Mouse (Mus musculus) fat pad, adult 2 months (tissue): Measurements from ENCODE around the gene Gin1.
"Not testable (repeated sequence)": the region's sequence is repeated elsewhere in the genome, so short reads cannot be mapped to it uniquely, and the experiment has no call there.

ENCODE experiments used
- DNase-seq: peaks from one replicate; pipeline ENCODE4 v3.0.0-alpha.2; 2011; ENCODE audit warnings: low read depth, low spot score; ENCODE audit errors: extremely low read depth

Gin1 gene

GRCm38 (mm10) chr1:97769904-97770753, at the start of gene Gin1, which contains the start of gene Ppip5k2:
Gene Gin1 (plus strand): TSS chr1:97770172.
Gene Ppip5k2 (minus strand): TSS chr1:97770411.
- peak; percentile 51 for DNase-seq

DNA sequence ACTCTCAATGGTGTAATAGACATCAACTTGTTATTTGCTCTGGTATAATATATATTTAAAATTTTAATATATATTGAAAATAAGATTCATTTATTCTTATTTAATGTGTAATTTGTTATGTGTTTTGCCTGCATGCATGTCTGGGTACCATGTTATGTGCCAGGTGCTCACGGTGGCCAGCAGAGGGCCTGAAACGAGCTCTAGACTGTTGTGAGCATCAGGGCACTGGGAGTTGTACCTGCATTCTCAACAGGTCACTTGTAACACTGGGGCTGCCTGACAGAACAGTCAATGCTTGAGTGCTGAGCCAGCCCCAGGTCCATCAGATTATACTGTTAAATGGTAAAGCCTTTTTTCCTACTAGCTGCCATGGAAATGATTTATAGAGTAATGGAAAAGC, 43.2 kb upstream of the Gin1 start:
- no peak for DNase-seq

- DNase-seq: no peak
These were observed 40.6 kb upstream of the Gin1 start for GRCm38 (mm10) chr1:97729339-97729738.

GRCm38 (mm10) chr1:97743063-97743462, 26.9 kb upstream of the Gin1 start:
- no peak for DNase-seq

DNA sequence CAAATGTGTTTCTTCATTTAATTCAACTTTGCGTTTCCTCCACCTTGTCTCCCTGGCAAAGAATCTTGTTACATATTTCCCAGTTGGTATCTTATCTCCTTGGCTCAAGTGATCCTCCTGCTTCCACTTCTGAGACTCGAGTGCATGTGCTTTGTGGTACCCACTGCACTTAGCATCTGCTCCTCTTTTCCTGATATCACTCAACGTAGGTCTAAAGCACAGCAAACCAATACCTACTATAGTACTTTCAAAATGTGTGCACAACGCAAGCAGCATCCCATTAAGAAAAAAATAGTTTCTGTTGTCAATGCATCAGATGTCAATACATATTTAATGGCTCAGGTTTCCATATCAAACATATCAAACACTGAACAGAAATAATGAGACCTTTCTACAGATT, 24.3 kb upstream of the Gin1 start:
- no peak for DNase-seq

- no peak for DNase-seq
These were observed 23.7 kb upstream of the Gin1 start for GRCm38 (mm10) chr1:97746261-97746660.

- DNase-seq: no peak
These were observed 21.8 kb upstream of the Gin1 start for GRCm38 (mm10) chr1:97748163-97748562.

- DNase-seq: no peak
These were observed 16.8 kb upstream of the Gin1 start for GRCm38 (mm10) chr1:97753216-97753615.

GRCm38 (mm10) chr1:97754392-97754791, 15.6 kb upstream of the Gin1 start:
- no peak for DNase-seq

DNA sequence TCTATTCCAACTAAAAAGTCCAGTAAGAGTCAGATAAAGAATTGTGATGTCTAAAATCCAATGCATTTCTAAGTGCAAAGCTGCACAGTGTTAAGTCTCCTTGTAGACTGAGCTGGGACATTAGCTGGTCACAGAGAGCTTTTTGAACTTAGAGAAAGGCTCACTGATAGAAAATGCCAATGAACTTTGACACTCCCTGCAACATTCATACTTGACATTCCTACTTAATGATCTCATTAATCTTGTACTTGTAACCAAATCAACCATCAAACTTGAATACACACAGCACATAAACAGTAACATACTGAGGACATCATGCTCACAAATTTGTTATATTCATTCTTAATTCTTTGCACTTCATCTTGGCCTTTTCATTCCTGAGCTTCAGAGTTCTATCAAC, 10.1 kb upstream of the Gin1 start:
- DNase-seq: no peak

- no peak for DNase-seq
These were observed 9.4 kb upstream of the Gin1 start for GRCm38 (mm10) chr1:97760598-97760997.

DNA sequence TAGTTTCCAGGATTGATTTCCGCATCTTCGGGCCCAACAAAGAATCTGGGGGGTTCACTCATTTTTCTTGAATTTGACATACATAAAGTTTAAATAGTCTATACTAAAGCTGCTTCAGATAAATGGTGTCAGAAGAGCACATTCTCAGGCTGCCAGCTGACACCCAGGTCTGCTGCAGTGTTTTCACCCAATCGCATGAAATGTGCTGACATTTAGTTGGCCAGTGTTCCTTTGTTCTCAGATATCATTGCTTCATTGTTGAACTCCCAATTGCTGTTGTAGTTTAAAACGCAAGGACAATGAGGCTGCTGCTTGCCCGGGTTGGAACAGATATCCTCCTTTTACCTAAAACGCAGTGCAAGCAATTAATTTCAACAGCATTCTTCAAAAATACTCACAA, 8.5 kb upstream of the Gin1 start:
- no peak for DNase-seq

GRCm38 (mm10) chr1:97765712-97766111, 4.3 kb upstream of the Gin1 start:
- DNase-seq: not testable (repeated sequence)

DNA sequence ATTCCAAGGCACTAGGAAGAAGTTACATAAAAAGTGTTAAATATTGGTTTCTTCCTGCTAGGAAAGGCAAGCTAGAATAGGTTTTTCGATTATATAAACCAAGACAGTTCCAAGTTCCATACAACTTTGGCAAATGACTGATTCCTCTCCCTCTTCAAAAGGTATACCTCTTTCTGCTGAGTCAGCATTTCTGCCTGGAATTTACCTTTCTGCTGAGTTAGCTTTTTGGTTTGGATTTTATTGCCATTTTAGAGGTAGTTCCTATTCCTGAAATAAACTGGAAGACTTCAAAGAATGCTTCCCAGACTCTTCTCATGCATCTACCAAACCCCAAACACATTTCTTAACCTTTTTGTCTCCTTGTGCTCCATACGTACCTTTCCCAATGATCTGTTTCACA, 1.9 kb upstream of the Gin1 start:
- DNase-seq: no peak

- no peak for DNase-seq
These were observed 1.1 kb upstream of the Gin1 start for GRCm38 (mm10) chr1:97768906-97769293.

DNA sequence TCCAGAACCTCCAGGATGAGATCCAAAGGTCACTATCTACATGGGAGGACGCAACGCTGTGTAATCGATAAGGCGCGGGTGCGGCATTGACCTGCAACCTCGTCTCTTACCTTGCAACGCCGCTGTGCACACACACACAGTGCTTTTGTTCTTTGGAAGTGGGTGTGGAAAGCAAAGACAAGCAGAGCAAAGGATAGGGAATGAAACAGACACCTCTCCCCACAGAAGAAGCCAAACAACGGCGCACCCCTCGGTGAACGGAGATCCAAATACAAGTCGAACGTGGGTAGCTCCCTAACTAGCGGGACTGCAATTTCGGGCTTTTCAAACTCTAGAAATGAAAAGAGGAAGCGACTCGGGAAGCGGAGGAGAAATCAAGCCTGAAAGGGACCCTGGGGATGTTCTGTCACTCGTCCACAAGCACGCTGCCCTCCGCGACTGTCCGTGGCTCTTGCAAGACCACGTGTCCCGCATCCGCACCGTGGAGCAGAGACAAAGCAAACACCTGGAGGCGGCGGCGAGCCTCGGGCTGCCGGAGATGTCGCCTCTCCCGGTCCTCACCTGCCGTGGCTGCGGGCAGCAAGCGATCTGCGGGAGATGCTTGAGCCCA, 573 bp upstream of the Gin1 start:
- no peak for DNase-seq

- DNase-seq: no peak
These were observed 1.1 kb downstream of the Gin1 start for GRCm38 (mm10) chr1:97771118-97771517.

- no peak for DNase-seq
These were observed 1.8 kb downstream of the Gin1 start for GRCm38 (mm10) chr1:97771727-97772126.

DNA sequence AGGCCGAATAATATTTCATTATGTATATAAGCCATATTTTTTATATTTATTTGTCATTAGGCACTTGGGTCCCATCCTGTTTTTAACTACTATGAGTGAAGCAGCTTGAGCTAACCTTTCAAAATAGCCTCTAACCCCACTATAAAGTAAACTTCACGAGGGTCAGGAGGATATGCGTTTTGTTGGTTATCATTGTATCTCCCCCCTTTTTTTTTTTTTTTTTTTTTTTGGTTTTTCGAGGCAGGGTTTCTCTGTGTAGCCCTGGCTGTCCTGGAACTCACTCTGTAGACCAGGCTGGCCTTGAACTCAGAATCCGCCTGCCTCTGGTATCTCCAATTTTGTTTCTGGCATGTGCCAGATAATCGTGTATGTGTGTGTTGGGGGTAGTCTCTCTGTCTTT, 3.4 kb downstream of the Gin1 start:
- no peak for DNase-seq

GRCm38 (mm10) chr1:97773973-97774372, 4.0 kb downstream of the Gin1 start:
- DNase-seq: no peak

- no peak for DNase-seq
These were observed 11.7 kb downstream of the Gin1 start for GRCm38 (mm10) chr1:97781674-97782073.

DNA sequence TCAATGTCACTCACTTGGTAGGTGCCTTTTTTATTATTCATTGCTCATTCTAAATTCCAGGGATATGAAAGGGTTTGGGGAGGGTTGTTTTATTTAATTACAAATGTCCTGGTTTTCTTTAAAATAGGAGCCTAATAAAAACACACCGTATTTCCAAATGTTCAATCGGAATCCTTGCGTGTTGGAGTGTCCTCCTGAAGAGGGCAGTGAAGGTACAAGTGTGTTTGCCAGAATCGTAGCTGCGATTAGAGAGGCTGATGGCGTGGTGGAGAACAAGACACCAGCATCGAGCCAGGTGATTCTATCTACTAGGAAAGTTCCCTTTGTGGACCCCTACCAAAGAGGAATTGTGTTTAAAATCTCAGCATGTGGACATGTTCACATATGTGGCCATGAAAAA, 15.0 kb downstream of the Gin1 start:
- DNase-seq: no peak
